Mouse (Mus musculus) liver, adult (tissue): ENCODE data around the gene Myh8.

Experiments
- GATA4 ChIP-seq: IDR thresholded peaks from 2 replicates; pipeline ENCODE4 v1.6.1; 2014; ENCODE audit warnings: mild to moderate bottlenecking, low read length; ENCODE audit not compliant: insufficient replicate concordance

Myh8 gene

DNA sequence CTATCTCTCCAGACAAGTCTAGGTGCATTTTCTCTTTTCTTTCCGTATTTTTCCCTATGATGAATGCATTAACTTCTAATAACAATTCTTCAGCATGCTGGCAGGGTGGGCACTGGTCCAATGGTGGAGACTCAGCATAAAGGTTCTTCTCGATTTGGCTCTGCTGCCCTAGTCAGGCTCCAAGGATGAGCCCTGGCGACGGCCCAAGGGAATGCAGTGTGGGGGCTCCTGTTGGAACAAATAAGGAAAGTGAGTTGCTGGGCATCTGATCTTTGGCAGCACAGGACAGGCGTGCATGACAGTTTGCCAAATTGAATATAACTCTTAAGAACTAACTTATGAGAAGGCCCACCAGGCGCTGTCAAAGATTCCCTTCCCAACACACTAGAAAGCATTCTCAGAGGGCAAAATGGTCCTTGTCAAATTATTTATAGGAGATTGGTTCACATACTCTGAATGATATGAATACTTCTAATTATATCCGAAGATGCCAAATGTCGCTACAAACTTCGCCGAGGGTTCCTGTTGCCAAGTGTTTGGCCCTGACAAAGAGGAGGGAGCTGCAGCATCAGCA, at the start of gene Myh8:
Gene Myh8, plus strand, starts transcription at position 524 of the 574 bp plus-strand sequence.
- TF ChIP-seq GATA4: no peak

DNA sequence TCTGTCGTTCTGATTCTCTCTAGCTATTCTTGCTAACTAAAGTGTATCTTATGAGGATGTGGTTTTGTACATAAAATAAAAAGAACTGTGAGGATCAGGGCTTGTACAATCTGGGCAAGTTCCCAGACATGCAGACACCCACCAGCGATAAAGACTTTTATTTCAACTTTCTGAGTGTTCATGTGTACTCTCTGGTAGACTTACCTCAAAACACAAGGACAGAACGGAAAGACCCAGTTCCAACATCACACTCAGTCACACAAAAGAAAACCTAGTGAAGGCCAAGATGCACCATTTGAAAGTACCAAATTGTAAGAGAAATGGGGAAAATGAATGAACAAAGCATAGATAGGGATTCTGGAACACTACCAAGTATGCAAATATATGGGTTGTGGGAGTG, 48.2 kb upstream of the Myh8 start:
- no peak for TF ChIP-seq GATA4

DNA sequence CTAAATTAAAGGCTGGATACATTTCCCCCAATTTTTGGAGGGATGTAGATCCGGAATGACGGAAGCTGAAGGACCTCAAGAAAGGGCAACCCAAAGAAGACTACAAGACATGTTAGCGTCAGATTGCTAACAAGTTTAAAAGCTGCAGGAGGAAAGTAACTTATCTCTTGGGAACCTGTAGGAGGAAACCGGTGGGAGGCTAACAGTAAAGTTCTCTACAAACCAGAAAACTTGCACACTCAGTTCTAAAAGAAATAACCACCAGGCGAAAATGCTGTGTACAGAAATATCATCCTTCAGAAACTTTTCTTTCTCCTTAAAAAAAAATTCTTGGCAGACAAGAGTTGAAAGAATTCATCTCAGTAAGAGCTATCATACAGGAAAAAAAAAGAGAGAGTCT, 47.8 kb upstream of the Myh8 start:
- no peak for TF ChIP-seq GATA4

DNA sequence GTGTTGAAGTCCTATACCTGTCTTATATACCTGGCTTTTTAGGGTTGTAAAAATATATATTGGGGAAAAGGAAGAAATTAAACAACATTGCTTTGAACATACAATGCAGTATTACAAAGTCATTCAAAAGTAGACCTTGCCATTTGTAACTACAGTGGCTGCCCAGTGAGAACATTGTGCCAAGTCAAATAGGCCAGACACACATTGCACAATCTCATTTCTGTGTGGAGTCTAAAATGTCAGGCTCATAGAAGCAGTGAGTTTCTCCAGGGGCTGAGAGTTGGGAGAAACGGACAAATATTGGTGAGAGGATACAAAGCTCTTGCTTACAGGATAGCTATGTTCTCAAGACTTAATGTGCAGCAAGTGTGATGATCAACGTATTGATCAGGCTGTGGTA, 47.0 kb upstream of the Myh8 start:
- no peak for TF ChIP-seq GATA4

- no peak for TF ChIP-seq GATA4
These were observed 41.1 kb upstream of the Myh8 start for GRCm38 (mm10) chr11:67235639-67236358.

DNA sequence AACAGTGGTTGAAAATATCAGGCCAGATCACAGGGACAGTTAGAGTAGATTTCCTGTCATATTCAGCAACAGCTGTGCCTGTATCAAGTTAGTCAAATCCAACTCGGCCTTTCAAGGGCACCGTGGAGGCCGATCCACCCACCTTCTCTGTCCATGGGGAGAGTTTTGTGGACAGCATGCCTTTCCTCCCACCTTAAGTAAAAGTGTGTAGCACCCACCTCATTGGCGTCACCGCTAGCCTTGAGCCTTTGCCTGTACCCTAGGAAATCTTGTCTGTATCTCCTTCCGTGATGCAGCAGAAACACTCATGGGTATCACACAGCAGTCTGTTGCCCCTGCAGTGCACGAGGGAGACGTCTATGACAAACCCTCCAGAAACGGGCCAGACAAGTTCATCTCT, 40.1 kb upstream of the Myh8 start:
- no peak for TF ChIP-seq GATA4

- no peak for TF ChIP-seq GATA4
These were observed 39.3 kb upstream of the Myh8 start, which contains the start of gene Myh4 for GRCm38 (mm10) chr11:67237481-67238079. Gene Myh4, plus strand, starts transcription at chr11:67238029.

- no peak for TF ChIP-seq GATA4
These were observed 35.9 kb upstream of the Myh8 start for GRCm38 (mm10) chr11:67241051-67241450.

GRCm38 (mm10) chr11:67253691-67254090, 23.2 kb upstream of the Myh8 start:
- TF ChIP-seq GATA4: no peak

GRCm38 (mm10) chr11:67257048-67257447, 19.9 kb upstream of the Myh8 start:
- no peak for TF ChIP-seq GATA4

GRCm38 (mm10) chr11:67260956-67261355, 16.0 kb upstream of the Myh8 start:
- TF ChIP-seq GATA4: no peak

GRCm38 (mm10) chr11:67293440-67293839, 16.5 kb downstream of the Myh8 start:
- TF ChIP-seq GATA4: no peak

DNA sequence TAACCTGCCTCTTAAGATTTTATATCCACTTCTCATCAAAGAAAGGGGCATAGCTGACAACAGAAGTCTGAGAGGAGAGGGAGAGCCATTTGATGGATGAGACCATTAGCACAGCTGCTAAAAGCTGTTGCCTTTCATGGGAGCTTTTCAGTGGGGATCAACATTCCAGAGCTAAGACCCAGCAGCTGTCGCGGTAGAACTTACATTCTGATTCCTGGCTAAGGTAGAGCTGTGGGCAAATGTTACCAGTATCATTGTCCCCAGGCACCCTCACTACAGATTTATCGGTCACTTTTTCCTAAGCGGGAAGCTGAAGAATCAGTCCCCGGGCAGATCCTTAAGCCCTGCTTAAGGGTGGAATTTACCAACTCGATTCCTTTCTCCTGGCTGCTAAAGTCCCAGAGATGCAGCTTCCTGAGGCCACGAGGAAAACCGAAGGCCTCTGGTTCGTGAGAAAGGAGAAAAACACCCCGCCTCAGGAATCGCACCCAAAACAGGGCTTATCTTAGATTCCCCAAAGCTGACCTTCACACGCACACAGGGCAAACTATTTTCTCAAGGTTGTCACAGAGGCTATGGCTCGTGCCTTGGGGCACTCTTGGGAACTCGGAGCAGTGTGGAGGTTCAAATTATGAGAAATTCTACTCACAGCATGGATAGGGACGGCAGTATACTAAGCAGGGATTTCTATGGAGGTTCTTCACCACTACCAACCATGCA, 37.0 kb downstream of the Myh8 start:
- no peak for TF ChIP-seq GATA4

GRCm38 (mm10) chr11:67321358-67321757, 44.4 kb downstream of the Myh8 start, which contains the start of gene Myh13:
Gene Myh13, plus strand, starts transcription at chr11:67321658.
- no peak for TF ChIP-seq GATA4

DNA sequence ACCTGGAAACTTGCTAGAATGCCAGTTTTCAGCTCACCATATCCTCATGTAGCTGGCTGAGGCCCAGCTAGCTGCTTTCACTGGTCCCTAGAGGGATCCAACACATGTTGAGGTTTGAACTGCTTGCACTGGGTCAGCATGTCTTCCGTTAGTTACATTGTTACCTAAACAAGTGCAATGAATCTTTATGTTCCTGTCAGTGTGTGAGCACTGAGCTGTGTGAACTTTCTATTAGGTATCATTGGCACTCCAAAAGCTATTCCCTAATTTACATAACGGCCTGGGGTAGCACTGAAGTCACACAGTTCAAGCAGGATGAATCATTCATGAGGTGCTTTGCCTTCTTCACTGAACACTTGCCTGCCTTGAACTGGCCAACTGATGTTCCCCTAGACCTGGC, 49.6 kb downstream of the Myh8 start:
- TF ChIP-seq GATA4: no peak

DNA sequence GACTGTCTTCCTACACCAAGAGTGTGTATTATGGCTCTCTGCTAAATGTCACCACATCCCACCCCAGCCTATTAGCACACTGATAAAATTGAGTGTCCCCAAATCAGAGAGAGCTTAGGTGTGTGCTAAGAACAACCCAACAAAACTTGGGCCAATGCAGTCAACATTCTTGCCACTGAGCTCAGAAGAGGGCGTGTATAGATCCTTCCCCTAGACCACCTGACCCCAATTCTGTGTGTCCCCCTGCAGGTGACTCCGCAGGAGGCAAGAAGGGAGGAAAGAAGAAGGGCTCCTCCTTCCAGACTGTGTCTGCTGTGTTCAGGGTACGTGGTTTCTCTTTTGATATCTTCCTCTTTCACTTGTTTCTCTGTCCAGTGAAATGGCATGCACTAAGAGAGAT, 67.6 kb downstream of the Myh8 start:
- no peak for TF ChIP-seq GATA4
